Mouse (Mus musculus): ENCODE data around the gene Chmp2a.

Gene Chmp2a

GRCm38 (mm10) chr7:13023928-13024731, 10.5 kb downstream of the Chmp2a start:
- ChIA-PET POLR2A (interaction anchor here in 3 of 4 experiments (0.8 to 21.4 kb wide), 30 partner anchors 8 to 121 kb away, joined by 3 to 694 read pairs (median 10); partner anchors contain the start of genes Chmp2a (in 3 of the 3), Zbtb45 (in 3 of the 3), Rps5 (in 2 of the 3) and Ube2m (in 2 of the 3)), CTCF (interaction anchor here in 1 of 4 experiments (2.2 kb wide), 1 partner anchor 14 kb away, joined by 11 read pairs; the partner anchor contains the start of gene Zbtb45)

GRCm38 (mm10) chr7:13022773-13023535, 11.7 kb downstream of the Chmp2a start:
- ChIA-PET CTCF (interaction anchor here in 3 of 4 experiments (0.6 to 2.2 kb wide), 5 partner anchors 9 to 113 kb away, joined by 3 to 11 read pairs (median 7); partner anchors contain the start of gene Zbtb45 (in 2 of the 3)), POLR2A (interaction anchor here (0.6 to 4.7 kb wide), 45 partner anchors 8 to 443 kb away, joined by 3 to 110 read pairs (median 5); partner anchors contain the start of genes Zbtb45 (in 3 of the 4), Zfp446 (in 3 of the 4), Chmp2a (in 2 of the 4) and Rps5 (in 2 of the 4))

GRCm38 (mm10) chr7:13015217-13015616, 19.4 kb downstream of the Chmp2a start:
- ChIA-PET POLR2A (interaction anchor here (0.6 to 10.8 kb wide), 38 partner anchors 8 to 282 kb away, joined by 3 to 694 read pairs (median 12); partner anchors contain the start of genes Chmp2a (in 3 of the 4), Rps5 (in 3 of the 4), Ube2m (in 3 of the 4) and Zfp446 (in 3 of the 4)), CTCF (interaction anchor here in 3 of 4 experiments (0.6 to 1.0 kb wide), 5 partner anchors 28 to 1314 kb away, joined by 4 to 6 read pairs (median 5); no protein-coding TSS in a partner anchor)

- POLR2A ChIA-PET = interaction anchor here (0.6 to 10.8 kb wide), 68 partner anchors 8 to 299 kb away, joined by 3 to 694 read pairs (median 5); partner anchors contain the start of genes Ube2m (in 4 of the 4), Chmp2a (in 3 of the 4), Rps5 (in 3 of the 4) and Zfp446 (in 3 of the 4)
- CTCF ChIA-PET = interaction anchor here in 2 of 4 experiments (1.0 to 1.3 kb wide), 5 partner anchors 8 to 29 kb away, joined by 3 to 7 read pairs (median 5); no protein-coding TSS in a partner anchor
Measured at GRCm38 (mm10) chr7:13014275-13014839, 20.2 kb downstream of the Chmp2a start.

- POLR2A ChIA-PET = interaction anchor here (0.7 to 10.8 kb wide), 62 partner anchors 8 to 300 kb away, joined by 3 to 694 read pairs (median 6); partner anchors contain the start of genes Chmp2a (in 3 of the 4), Rps5 (in 3 of the 4), Ube2m (in 3 of the 4) and Zfp446 (in 3 of the 4)
- CTCF ChIA-PET = interaction anchor here in 2 of 4 experiments (0.6 to 1.3 kb wide), 5 partner anchors 8 to 235 kb away, joined by 3 to 7 read pairs (median 5); no protein-coding TSS in a partner anchor
Measured at GRCm38 (mm10) chr7:13013671-13014070, 20.9 kb downstream of the Chmp2a start.

- ChIA-PET CTCF (interaction anchor here (0.6 to 2.3 kb wide), 39 partner anchors 9 to 107 kb away, joined by 3 to 17 read pairs (median 4); partner anchors contain the start of genes Zfp446 (in 3 of the 4), Mzf1 (in 1 of the 4), Rps5 (in 1 of the 4) and Slc27a5 (in 1 of the 4)), POLR2A (interaction anchor here (0.6 to 10.8 kb wide), 75 partner anchors 8 to 531 kb away, joined by 3 to 694 read pairs (median 5); partner anchors contain the start of genes Mzf1 (in 4 of the 4), Ube2m (in 4 of the 4), Chmp2a (in 3 of the 4) and Rps5 (in 3 of the 4))
Measured at GRCm38 (mm10) chr7:13010005-13010908, 24.4 kb downstream of the Chmp2a start, which contains the start of gene Zbtb45. Gene Zbtb45 (minus strand): TSS chr7:13010034.

- ChIA-PET POLR2A (interaction anchor here (0.5 to 10.8 kb wide), 70 partner anchors 8 to 531 kb away, joined by 3 to 694 read pairs (median 5); partner anchors contain the start of genes Mzf1 (in 4 of the 4), Ube2m (in 4 of the 4), Chmp2a (in 3 of the 4) and Rps5 (in 3 of the 4)), CTCF (interaction anchor here (0.5 to 2.3 kb wide), 39 partner anchors 10 to 447 kb away, joined by 3 to 17 read pairs (median 4); partner anchors contain the start of genes Zfp446 (in 3 of the 4), Mzf1 (in 1 of the 4), Slc27a5 (in 1 of the 4) and Zfp324 (in 1 of the 4))
Measured at GRCm38 (mm10) chr7:13009143-13010004, 25.2 kb downstream of the Chmp2a start.

- CTCF ChIA-PET = interaction anchor here in 2 of 4 experiments (0.7 to 3.3 kb wide), 9 partner anchors 11 to 98 kb away, joined by 3 to 15 read pairs (median 5); partner anchors contain the start of genes Zfp446 (in 2 of the 2), Rps5 (in 1 of the 2) and Slc27a5 (in 1 of the 2)
- POLR2A ChIA-PET = interaction anchor here (0.7 to 6.8 kb wide), 48 partner anchors 9 to 126 kb away, joined by 3 to 171 read pairs (median 8); partner anchors contain the start of genes Ube2m (in 3 of the 4), Zfp446 (in 3 of the 4), Chmp2a (in 2 of the 4) and Rps5 (in 2 of the 4)
Measured at GRCm38 (mm10) chr7:13007341-13008092, 27.1 kb downstream of the Chmp2a start.

GRCm38 (mm10) chr7:13006531-13006930, 28.1 kb downstream of the Chmp2a start:
- ChIA-PET POLR2A (interaction anchor here (0.8 to 6.8 kb wide), 78 partner anchors 8 to 172 kb away, joined by 3 to 171 read pairs (median 5); partner anchors contain the start of genes Chmp2a (in 3 of the 4), Rps5 (in 3 of the 4), Ube2m (in 3 of the 4) and Zfp446 (in 3 of the 4)), CTCF (interaction anchor here in 3 of 4 experiments (0.5 to 3.3 kb wide), 15 partner anchors 7 to 132 kb away, joined by 3 to 15 read pairs (median 5); partner anchors contain the start of genes Zfp446 (in 2 of the 3), Rps5 (in 1 of the 3) and Slc27a5 (in 1 of the 3))

- POLR2A ChIA-PET = interaction anchor here (0.6 to 6.8 kb wide), 79 partner anchors 8 to 171 kb away, joined by 3 to 171 read pairs (median 5); partner anchors contain the start of genes Chmp2a (in 3 of the 4), Rps5 (in 3 of the 4), Ube2m (in 3 of the 4) and Zfp446 (in 3 of the 4)
Measured at GRCm38 (mm10) chr7:13006011-13006410, 28.6 kb downstream of the Chmp2a start.

GRCm38 (mm10) chr7:13003380-13003779, 31.2 kb downstream of the Chmp2a start:
- POLR2A ChIA-PET = interaction anchor here in 2 of 4 experiments (0.7 to 6.8 kb wide), 10 partner anchors 10 to 99 kb away, joined by 3 to 171 read pairs (median 4); partner anchors contain the start of genes Rps5 (in 2 of the 2), Chmp2a (in 1 of the 2), Ube2m (in 1 of the 2) and Zfp446 (in 1 of the 2)

More at GRCm38 (mm10) chr7:13006011-13006410, 28.6 kb downstream of the Chmp2a start:
- CTCF ChIA-PET = interaction anchor here in 3 of 4 experiments (0.5 to 3.3 kb wide), 14 partner anchors 8 to 132 kb away, joined by 3 to 15 read pairs (median 5); partner anchors contain the start of genes Zfp446 (in 2 of the 3) and Slc27a5 (in 1 of the 3)

GRCm38 (mm10) chr7:13001584-13001983, 33.0 kb downstream of the Chmp2a start:
- ChIA-PET CTCF (interaction anchor here in 1 of 4 experiments (1.0 kb wide), 1 partner anchor 9 kb away, joined by 3 read pairs; no protein-coding TSS in a partner anchor), POLR2A (interaction anchor here in 2 of 4 experiments (0.8 to 2.5 kb wide), 12 partner anchors 9 to 80 kb away, joined by 3 to 11 read pairs (median 3); partner anchors contain the start of genes Rnf225 (in 1 of the 2), Rps5 (in 1 of the 2), Zbtb45 (in 1 of the 2) and Zfp324 (in 1 of the 2))

More at GRCm38 (mm10) chr7:13003380-13003779, 31.2 kb downstream of the Chmp2a start:
- CTCF ChIA-PET = interaction anchor here in 3 of 4 experiments (0.6 to 1.5 kb wide), 5 partner anchors 8 to 25 kb away, joined by 3 to 7 read pairs (median 3); partner anchors contain the start of gene Zfp446 (in 1 of the 3)

- CTCF ChIA-PET = interaction anchor here in 1 of 4 experiments (0.6 kb wide), 1 partner anchor 48 kb away, joined by 4 read pairs; no protein-coding TSS in a partner anchor
- POLR2A ChIA-PET = interaction anchor here in 3 of 4 experiments (0.9 to 2.9 kb wide), 9 partner anchors 11 to 76 kb away, joined by 3 to 10 read pairs (median 7); partner anchors contain the start of genes Zbtb45 (in 1 of the 3) and Zfp446 (in 1 of the 3)
Measured at GRCm38 (mm10) chr7:12998851-12999250, 35.8 kb downstream of the Chmp2a start, which contains the start of gene Trim28. Gene Trim28 (plus strand): TSS chr7:12999114.

Data from embryonic stem cell, embryonic (primary cell).